Mouse (Mus musculus): ENCODE data around the gene Ddah2. TPM values are rescaled to one million over a fixed set of nuclear protein-coding genes. Genes with fewer than 3 reads are reported as not detected.

Gene Ddah2
- polyA plus RNA-seq, 2 experiments: 12.0 to 16.1 TPM

DNA sequence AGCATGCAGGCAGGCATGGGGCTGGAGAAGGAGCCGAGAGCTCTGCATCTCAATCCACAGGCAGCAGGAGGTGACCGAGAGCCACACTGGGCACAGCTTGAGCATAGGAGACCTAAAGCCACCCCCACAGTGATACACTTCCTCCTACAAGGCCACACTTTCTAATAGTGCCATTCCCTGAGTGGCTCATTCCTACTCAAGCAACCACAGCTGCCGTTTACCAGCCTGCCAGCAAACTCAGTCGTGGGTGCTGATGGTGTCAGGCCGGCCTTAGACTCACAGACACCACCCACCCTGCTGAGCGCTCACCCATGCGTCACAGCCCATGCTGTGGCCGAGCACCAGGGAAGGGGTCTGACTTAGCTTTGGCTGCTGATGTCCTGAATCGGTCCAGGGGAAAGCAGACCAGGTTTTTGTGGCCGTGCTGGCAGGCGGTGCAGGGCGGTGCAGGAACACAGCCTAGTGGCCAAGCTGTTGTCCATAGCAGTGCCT lies 38.4 kb downstream of the Ddah2 start:
- H3K27me3 ChIP-seq (ENCODE audit: control insufficient read depth, insufficient read depth, low read length): no peaks in the 10 kb centered on the region
- no peaks in the 10 kb centered on the region for H3K4me1 ChIP-seq (replicated peaks; ENCODE audit: control insufficient read depth in 2 of 2, insufficient read depth in 2 of 2, low read length in 1 of 2)
- ATAC-seq (ENCODE audit: insufficient read depth): no peak
- H3K9me3 ChIP-seq (ENCODE audit: control insufficient read depth, low read length): no peaks in the 10 kb centered on the region
- H3K4me3 ChIP-seq (ENCODE audit: insufficient read depth in 1 of 2, low read depth in 2 of 2, low read length in 2 of 2): no peak overlapping the region
- H3K4me2 ChIP-seq (ENCODE audit: low read depth): no peak overlapping the region
- H3K9ac ChIP-seq (replicated peaks): no peak overlapping the region
- H3K36me3 ChIP-seq (replicated peaks; ENCODE audit: control insufficient read depth, insufficient read depth, low read depth): peaks cover 45% of the 10 kb centered on the region
- no peak overlapping the region for H3K27ac ChIP-seq
- TF ChIP-seq EP300 (IDR thresholded peaks at IDR 0.05; ENCODE audit: low read depth) (no peak), CTCF (IDR thresholded peaks at IDR 0.05; ENCODE audit: low read depth) (no peak)
- 83% methylated on average over 12 of the region's 12 CpGs for WGBS (ENCODE audit: insufficient replicate concordance)
- DNase-seq (ENCODE audit: low read depth in 3 of 3, low spot score in 3 of 3): no peak

- no peak overlapping the region for H3K9ac ChIP-seq (replicated peaks)
- no peak overlapping the region for H3K27ac ChIP-seq
- H3K9me3 ChIP-seq (ENCODE audit: control insufficient read depth, low read length): no peaks in the 10 kb centered on the region
- DNase-seq (ENCODE audit: low read depth in 3 of 3, low spot score in 3 of 3) (no peak), ATAC-seq (ENCODE audit: insufficient read depth) (no peak)
- no peak overlapping the region for H3K4me3 ChIP-seq (ENCODE audit: insufficient read depth in 1 of 2, low read depth in 2 of 2, low read length in 2 of 2)
- no peak overlapping the region for H3K4me2 ChIP-seq (ENCODE audit: low read depth)
- H3K27me3 ChIP-seq (ENCODE audit: control insufficient read depth, insufficient read depth, low read length): no peaks in the 10 kb centered on the region
- TF ChIP-seq CTCF (IDR thresholded peaks at IDR 0.05; ENCODE audit: low read depth) (no peak), EP300 (IDR thresholded peaks at IDR 0.05; ENCODE audit: low read depth) (no peak)
- peaks cover 38% of the 10 kb centered on the region for H3K36me3 ChIP-seq (replicated peaks; ENCODE audit: control insufficient read depth, insufficient read depth, low read depth)
- peaks cover 16 to 24% of the 10 kb centered on the region in 2 experiments for H3K4me1 ChIP-seq (replicated peaks; ENCODE audit: control insufficient read depth in 2 of 2, insufficient read depth in 2 of 2, low read length in 1 of 2)
- 70% methylated on average over 10 of the region's 10 CpGs for WGBS (ENCODE audit: insufficient replicate concordance)
Measured at GRCm38 (mm10) chr17:35100196-35100765, 41.4 kb downstream of the Ddah2 start.

- TF ChIP-seq CTCF (IDR thresholded peaks at IDR 0.05; ENCODE audit: low read depth) (no peak), EP300 (IDR thresholded peaks at IDR 0.05; ENCODE audit: low read depth) (no peak)
Measured at GRCm38 (mm10) chr17:35101161-35101560, 42.3 kb downstream of the Ddah2 start.

GRCm38 (mm10) chr17:35102299-35102698 lies 43.5 kb downstream of the Ddah2 start:
- Histone ChIP-seq H3K27me3 (ENCODE audit: control insufficient read depth, insufficient read depth, low read length) (no peaks in the 10 kb centered on the region), H3K4me2 (ENCODE audit: low read depth) (no peak overlapping the region), H3K9me3 (ENCODE audit: control insufficient read depth, low read length) (no peaks in the 10 kb centered on the region), H3K4me1 (replicated peaks; ENCODE audit: control insufficient read depth in 2 of 2, insufficient read depth in 2 of 2, low read length in 1 of 2) (peaks cover 25 to 34% of the 10 kb centered on the region in 2 experiments), H3K36me3 (replicated peaks; ENCODE audit: control insufficient read depth, insufficient read depth, low read depth) (peaks cover 25% of the 10 kb centered on the region), H3K9ac (replicated peaks) (no peak overlapping the region), H3K4me3 (ENCODE audit: insufficient read depth in 1 of 2, low read depth in 2 of 2, low read length in 2 of 2) (no peak overlapping the region), H3K27ac (no peak overlapping the region)
- WGBS (ENCODE audit: insufficient replicate concordance): 78% methylated on average over 8 of the region's 8 CpGs
- TF ChIP-seq CTCF (IDR thresholded peaks at IDR 0.05; ENCODE audit: low read depth) (no peak), EP300 (IDR thresholded peaks at IDR 0.05; ENCODE audit: low read depth) (no peak)
- no peak for ATAC-seq (ENCODE audit: insufficient read depth)
- no peak for DNase-seq (ENCODE audit: low read depth in 3 of 3, low spot score in 3 of 3)

More at GRCm38 (mm10) chr17:35101161-35101560, 42.3 kb downstream of the Ddah2 start:
- Histone ChIP-seq H3K27me3 (ENCODE audit: control insufficient read depth, insufficient read depth, low read length) (no peaks in the 10 kb centered on the region), H3K4me1 (replicated peaks; ENCODE audit: control insufficient read depth in 2 of 2, insufficient read depth in 2 of 2, low read length in 1 of 2) (peaks cover 24 to 33% of the 10 kb centered on the region in 2 experiments), H3K4me3 (ENCODE audit: insufficient read depth in 1 of 2, low read depth in 2 of 2, low read length in 2 of 2) (no peak overlapping the region), H3K36me3 (replicated peaks; ENCODE audit: control insufficient read depth, insufficient read depth, low read depth) (peaks cover 34% of the 10 kb centered on the region), H3K27ac (no peak overlapping the region), H3K9ac (replicated peaks) (no peak overlapping the region), H3K9me3 (ENCODE audit: control insufficient read depth, low read length) (no peaks in the 10 kb centered on the region), H3K4me2 (ENCODE audit: low read depth) (no peak overlapping the region)
- DNase-seq (ENCODE audit: low read depth in 3 of 3, low spot score in 3 of 3) (no peak), ATAC-seq (ENCODE audit: insufficient read depth) (no peak)
- 83% methylated on average over 11 of the region's 11 CpGs for WGBS (ENCODE audit: insufficient replicate concordance)

GRCm38 (mm10) chr17:35103221-35103690 lies 44.4 kb downstream of the Ddah2 start:
- peaks cover 25 to 34% of the 10 kb centered on the region in 2 experiments for H3K4me1 ChIP-seq (replicated peaks; ENCODE audit: control insufficient read depth in 2 of 2, insufficient read depth in 2 of 2, low read length in 1 of 2)
- no peaks in the 10 kb centered on the region for H3K27me3 ChIP-seq (ENCODE audit: control insufficient read depth, insufficient read depth, low read length)
- no peak overlapping the region for H3K4me2 ChIP-seq (ENCODE audit: low read depth)
- no peak for DNase-seq (ENCODE audit: low read depth in 3 of 3, low spot score in 3 of 3)
- WGBS (ENCODE audit: insufficient replicate concordance): 48% methylated on average over 6 of the region's 6 CpGs
- H3K9ac ChIP-seq (replicated peaks): no peak overlapping the region
- ATAC-seq (ENCODE audit: insufficient read depth): no peak
- H3K9me3 ChIP-seq (ENCODE audit: control insufficient read depth, low read length): no peaks in the 10 kb centered on the region
- no peak overlapping the region for H3K4me3 ChIP-seq (ENCODE audit: insufficient read depth in 1 of 2, low read depth in 2 of 2, low read length in 2 of 2)
- H3K36me3 ChIP-seq (replicated peaks; ENCODE audit: control insufficient read depth, insufficient read depth, low read depth): peaks cover 20% of the 10 kb centered on the region
- no peak for TF ChIP-seq EP300 (IDR thresholded peaks at IDR 0.05; ENCODE audit: low read depth)
- TF ChIP-seq CTCF (IDR thresholded peaks at IDR 0.05; ENCODE audit: low read depth): no peak
- no peak overlapping the region; the same call in 1 of the 2 replicates for H3K27ac ChIP-seq

Measured in liver, embryonic 14.5 days (tissue).